ENCODE assay signal across 7 mouse cellular contexts in genomic region chr9:20544070-20544821, GRCm38 (mm10). TPM values are rescaled to one million over a fixed set of nuclear protein-coding genes. Genes with fewer than 3 reads are reported as not detected.
DNase-seq lines count a peak whose midpoint lies in the region; ATAC-seq and TF ChIP-seq lines count a peak whose summit lies in the region.

No protein-coding gene starts in this region.

- peak overlapping the region; percentile 44 for H3K4me3 ChIP-seq in forebrain, embryonic 12.5 days (replicated peaks)
- peak overlapping the region; percentile 52 for H3K4me3 ChIP-seq in heart, embryonic 15.5 days
- H3K4me3 ChIP-seq in liver, adult 2 months (ENCODE audit: insufficient read depth, low read depth, low read length), result peak overlapping the region; percentile 57

- peak; percentile 56 for DNase-seq in c-Kit-positive CD71-positive TER-119-negative erythroid progenitor cells, embryonic 14.5 days (ENCODE audit: low read depth)
- peak; percentile 92 for DNase-seq in kidney, postnatal 10 days
- peak; percentile 77 for DNase-seq in liver, adult 2 months (ENCODE audit: extremely low read depth, low read depth, low spot score)
- DNase-seq in monocyte, adult 2 months (ENCODE audit: low read depth in 1 of 2, low spot score in 2 of 2), result peak; percentile 7 to 40
- DNase-seq in spleen, postnatal 14 days (ENCODE audit: low spot score in 2 of 2), result peak; percentile 37 to 57

- TF ChIP-seq POLR2A in liver, adult 2 months (IDR thresholded peaks at IDR 0.05; ENCODE audit: extremely low read depth, insufficient read depth, low read length), result 0 out of 2 replicates have a peak, but pooled peaks have one; percentile 16

- peak; percentile 97 for ATAC-seq in forebrain, embryonic 12.5 days (ENCODE audit: low FRiP score)
- peak; percentile 94 for ATAC-seq in heart, embryonic 15.5 days (replicated peaks; ENCODE audit: insufficient number of reproducible peaks, insufficient read depth, low FRiP score, low read depth)

- H3K79me2 ChIP-seq in liver, adult 2 months (ENCODE audit: control insufficient read depth, insufficient read depth, low read length), result no peaks in the 10 kb centered on the region

- H3K9me3 ChIP-seq in forebrain, embryonic 12.5 days, result no peaks in the 10 kb centered on the region
- no peaks in the 10 kb centered on the region for H3K9me3 ChIP-seq in heart, embryonic 15.5 days (replicated peaks)

- no peaks in the 10 kb centered on the region for H3K36me3 ChIP-seq in forebrain, embryonic 12.5 days (replicated peaks)
- no peaks in the 10 kb centered on the region for H3K36me3 ChIP-seq in heart, embryonic 15.5 days
- no peaks in the 10 kb centered on the region for H3K36me3 ChIP-seq in liver, adult 2 months (ENCODE audit: control insufficient read depth, insufficient read depth, low read length)

- H3K9ac ChIP-seq in forebrain, embryonic 12.5 days, result peak overlapping the region; percentile 48
- peak overlapping the region; percentile 58 for H3K9ac ChIP-seq in heart, embryonic 15.5 days
- peak overlapping the region; percentile 64 for H3K9ac ChIP-seq in liver, adult 2 months (ENCODE audit: low read depth, low read length)

- 2% methylated on average over 43 of the region's 43 CpGs for WGBS in forebrain, embryonic 12.5 days
- WGBS in heart, embryonic 15.5 days, result 3% methylated on average over 43 of the region's 43 CpGs
- 4% methylated on average over 43 of the region's 43 CpGs for WGBS in liver, adult 2 months

- H3K27ac ChIP-seq in forebrain, embryonic 12.5 days, result peak overlapping the region; percentile 88
- H3K27ac ChIP-seq in heart, embryonic 15.5 days, result peak overlapping the region; percentile 85
- peak overlapping the region; percentile 85 for H3K27ac ChIP-seq in liver, adult 2 months (replicated peaks; ENCODE audit: insufficient read depth, low read depth, low read length)

- H3K4me2 ChIP-seq in forebrain, embryonic 12.5 days, result peak overlapping the region; percentile 67
- peak overlapping the region; percentile 85 for H3K4me2 ChIP-seq in heart, embryonic 15.5 days

- peaks cover 4% of the 10 kb centered on the region; the same call in 1 of the 2 replicates for H3K4me1 ChIP-seq in forebrain, embryonic 12.5 days
- H3K4me1 ChIP-seq in heart, embryonic 15.5 days (replicated peaks), result peaks cover 5% of the 10 kb centered on the region
- no peaks in the 10 kb centered on the region; the same call in 1 of the 2 replicates for H3K4me1 ChIP-seq in liver, adult 2 months (ENCODE audit: control insufficient read depth, insufficient read depth, low read length)

- peaks cover 20% of the 10 kb centered on the region for H3K27me3 ChIP-seq in forebrain, embryonic 12.5 days
- H3K27me3 ChIP-seq in heart, embryonic 15.5 days, result peaks cover 9% of the 10 kb centered on the region; the same call in 1 of the 2 replicates
- no peaks in the 10 kb centered on the region for H3K27me3 ChIP-seq in liver, adult 2 months (ENCODE audit: control insufficient read depth, insufficient read depth, low read length)

- TF ChIP-seq CTCF in liver, adult 2 months (IDR thresholded peaks at IDR 0.05; ENCODE audit: low read depth, low read length), result 0 out of 2 replicates have a peak, but pooled peaks have one; percentile 2

RNA-seq across cellular contexts. Expression of gene Zfp266, which starts 23.0 kb away (rescaled TPM):
- polyA plus RNA-seq in forebrain, embryonic 12.5 days (2016; fragmentation: Nextera tagmentation; extraction: Ambion mirVana), result 160 and 165 TPM in 2 replicates
- 42.6 and 46.3 TPM in 2 replicates for polyA plus RNA-seq in heart, embryonic 15.5 days (2015; fragmentation: Nextera tagmentation; extraction: Ambion mirVana)
- total RNA-seq in liver, adult 2 months (2014; rRNA removed), result 24.3 and 28.6 TPM in 2 replicates
- polyA plus RNA-seq in liver, adult 2 months (2012; rRNA removed), result 2.7 and 3.0 TPM in 2 replicates

RNA-seq across cellular contexts. Expression of gene Zfp846, which starts 36.8 kb away (rescaled TPM):
- 28.2 and 30.5 TPM in 2 replicates for polyA plus RNA-seq in forebrain, embryonic 12.5 days (2016; fragmentation: Nextera tagmentation; extraction: Ambion mirVana)
- polyA plus RNA-seq in heart, embryonic 15.5 days (2015; fragmentation: Nextera tagmentation; extraction: Ambion mirVana), result 9.4 and 10.9 TPM in 2 replicates
- total RNA-seq in liver, adult 2 months (2014; rRNA removed), result 2.7 and 4.3 TPM in 2 replicates
- 0.61 and 1.5 TPM in 2 replicates for polyA plus RNA-seq in liver, adult 2 months (2012; rRNA removed)

RNA-seq across cellular contexts. Expression of gene Zfp426, which starts 51.7 kb away (rescaled TPM):
- 29.1 and 32.5 TPM in 2 replicates for polyA plus RNA-seq in forebrain, embryonic 12.5 days (2016; fragmentation: Nextera tagmentation; extraction: Ambion mirVana)
- polyA plus RNA-seq in heart, embryonic 15.5 days (2015; fragmentation: Nextera tagmentation; extraction: Ambion mirVana), result 9.9 and 12.6 TPM in 2 replicates
- total RNA-seq in liver, adult 2 months (2014; rRNA removed), result 8.9 and 10.3 TPM in 2 replicates
- 2.4 and 2.8 TPM in 2 replicates for polyA plus RNA-seq in liver, adult 2 months (2012; rRNA removed)

Comparison
In these comparisons a context has a peak if more than half of its experiments do, and no peak if none do; other contexts are left out.
1. Peak in every context shown above with its lines: DNase-seq, ATAC-seq, H3K4me3 ChIP-seq and H3K27ac ChIP-seq.
2. DNase-seq: peak in every context shown above with its lines; median percentile 92 in kidney, postnatal 10 days; 77 in liver, adult 2 months; 56 in c-Kit-positive CD71-positive TER-119-negative erythroid progenitor cells, embryonic 14.5 days; 47 in spleen, postnatal 14 days; 24 in monocyte, adult 2 months.
3. RNA of gene Zfp266, which starts 23.0 kb away (polyA plus RNA-seq): 160 to 165 TPM in forebrain, embryonic 12.5 days and 42.6 to 46.3 TPM in heart, embryonic 15.5 days; 2.7 to 3.0 TPM in liver, adult 2 months; every median in the first group is over 10 times any median in the second.